Mouse (Mus musculus) heart, embryonic 15.5 days (tissue): Measurements from ENCODE around the gene Igsf10. TPM values are rescaled to one million over a fixed set of nuclear protein-coding genes. Genes with fewer than 3 reads are reported as not detected.
A peak's percentile ranks its signal among the peaks of the same experiment; 100 is the strongest.
"Not testable (repeated sequence)": the region's sequence is repeated elsewhere in the genome, so short reads cannot be mapped to it uniquely, and the experiment has no call there.

ENCODE experiments used
- ATAC-seq: fragments of 200-750 bp; cut with Nextera tagmentation; replicated peaks from 2 replicates; pipeline ENCODE4 v1.8.0; 2017; ENCODE audit warnings: low read depth, moderate TSS enrichment; ENCODE audit not compliant: insufficient number of reproducible peaks, insufficient read depth, low FRiP score
- H3K27ac ChIP-seq: fragments of 300-500 bp; sonication (generic); 2 replicates; pipeline ENCODE4 v1.5.1; 2015; ENCODE audit warnings: mild to moderate bottlenecking, inconsistent platforms
- H3K27me3 ChIP-seq: fragments of 300-500 bp; sonication (generic); 2 replicates; pipeline ENCODE4 v1.6.1; 2015; ENCODE audit warnings: inconsistent platforms
- H3K36me3 ChIP-seq: fragments of 300-500 bp; sonication (generic); 2 replicates; pipeline ENCODE4 v1.6.1; 2015; ENCODE audit warnings: mild to moderate bottlenecking, inconsistent platforms
- H3K4me1 ChIP-seq: fragments of 300-500 bp; sonication (generic); replicated peaks from 2 replicates; pipeline ENCODE4 v1.6.1; 2015; ENCODE audit warnings: inconsistent platforms
- H3K4me2 ChIP-seq: fragments of 300-500 bp; sonication (generic); 2 replicates; pipeline ENCODE4 v1.6.1; 2015; ENCODE audit warnings: inconsistent platforms, mild to moderate bottlenecking, moderate library complexity
- H3K4me3 ChIP-seq: fragments of 300-500 bp; sonication (generic); 2 replicates; pipeline ENCODE4 v1.5.1; 2015; ENCODE audit warnings: mild to moderate bottlenecking, inconsistent platforms
- H3K9ac ChIP-seq: fragments of 300-500 bp; sonication (generic); 2 replicates; pipeline ENCODE4 v1.6.1; 2015; ENCODE audit warnings: mild to moderate bottlenecking, inconsistent platforms
- H3K9me3 ChIP-seq: fragments of 300-500 bp; sonication (generic); replicated peaks from 2 replicates; pipeline ENCODE4 v1.6.1; 2016; ENCODE audit warnings: inconsistent platforms
- WGBS: fragments of 180-500 bp; shearing (Covaris S2); methylation state at CpG from one replicate; pipeline ENCODE4 v1.1.7; 2015; ENCODE audit warnings: mixed read lengths; 5-methylcytosine and 5-hydroxymethylcytosine counted together
- polyA plus RNA-seq: library from polyadenylated mRNA; unstranded; fragments of >200 nt; fragmentation: Nextera tagmentation; extraction: Ambion mirVana; gene quantifications from 2 replicates; pipeline ENCODE4 v1.2.1, GENCODE M21; 2015

Gene Igsf10
- polyA plus RNA-seq: 2.8 and 3.2 TPM in 2 replicates

- Histone ChIP-seq H3K36me3 (no peaks in the 10 kb centered on the region), H3K4me2 (peak within 1 kb of the TSS; percentile 84), H3K9ac (peak within 1 kb of the TSS; percentile 73), H3K4me3 (peak within 1 kb of the TSS; percentile 91), H3K9me3 (no peaks in the 10 kb centered on the region), H3K4me1 (peaks cover 4% of the 10 kb centered on the region; the same call in 1 of the 2 replicates), H3K27me3 (no peaks in the 10 kb centered on the region), H3K27ac (peak within 1 kb of the TSS; percentile 72)
- peak; percentile 91 for ATAC-seq
- 3% methylated on average over 22 of the region's 23 CpGs for WGBS
Observed at GRCm38 (mm10) chr3:59344065-59344905, at the start of gene Igsf10. Igsf10 (minus strand) TSS chr3:59344394.

DNA sequence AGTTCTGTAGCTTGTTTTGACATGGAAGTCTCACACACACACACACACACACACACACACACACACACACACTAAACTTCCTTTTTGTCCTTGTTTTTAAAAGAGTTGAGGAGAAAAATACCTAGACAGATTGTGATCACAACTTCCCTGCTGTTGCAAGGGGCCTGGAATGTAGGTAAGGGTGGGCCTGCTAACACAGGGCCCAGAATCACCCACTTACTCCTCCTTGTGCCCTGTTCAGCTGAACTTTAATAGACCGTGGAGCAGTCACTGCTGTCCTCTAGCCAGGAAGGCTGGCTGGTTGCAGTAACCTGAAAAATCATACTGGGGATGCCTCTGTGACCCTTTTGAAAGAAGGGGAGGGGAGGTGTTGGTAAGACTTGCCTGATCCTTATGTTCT, 41.4 kb upstream of the Igsf10 start:
- no peak for ATAC-seq
- no peaks in the 10 kb centered on the region for H3K27me3 ChIP-seq

GRCm38 (mm10) chr3:59385000-59385399, 40.8 kb upstream of the Igsf10 start:
- ATAC-seq: no peak
- WGBS: 65% methylated on average over 3 of the region's 3 CpGs
- H3K36me3 ChIP-seq: no peaks in the 10 kb centered on the region

More for the DNA sequence above, 41.4 kb upstream of the Igsf10 start:
- Histone ChIP-seq H3K4me3 (no peak overlapping the region), H3K9ac (no peak overlapping the region), H3K4me2 (no peak overlapping the region), H3K27ac (no peak overlapping the region), H3K9me3 (no peaks in the 10 kb centered on the region), H3K4me1 (no peaks in the 10 kb centered on the region), H3K36me3 (no peaks in the 10 kb centered on the region)
- WGBS: 82% methylated on average over 1 of the region's 1 CpGs

GRCm38 (mm10) chr3:59384321-59384720, 40.1 kb upstream of the Igsf10 start:
- H3K4me1 ChIP-seq: no peaks in the 10 kb centered on the region
- no peaks in the 10 kb centered on the region for H3K9me3 ChIP-seq
- H3K27ac ChIP-seq: no peak overlapping the region
- WGBS: 45% methylated on average over 2 of the region's 2 CpGs
- no peaks in the 10 kb centered on the region for H3K27me3 ChIP-seq
- no peaks in the 10 kb centered on the region for H3K36me3 ChIP-seq
- H3K4me3 ChIP-seq: no peak overlapping the region
- ATAC-seq: no peak
- H3K4me2 ChIP-seq: no peak overlapping the region
- H3K9ac ChIP-seq: no peak overlapping the region

More at GRCm38 (mm10) chr3:59385000-59385399, 40.8 kb upstream of the Igsf10 start:
- no peak overlapping the region for H3K4me2 ChIP-seq
- no peaks in the 10 kb centered on the region for H3K27me3 ChIP-seq
- H3K4me3 ChIP-seq: no peak overlapping the region
- H3K4me1 ChIP-seq: no peaks in the 10 kb centered on the region
- no peak overlapping the region for H3K27ac ChIP-seq
- H3K9ac ChIP-seq: no peak overlapping the region
- no peaks in the 10 kb centered on the region for H3K9me3 ChIP-seq

- H3K9me3 ChIP-seq, H3K27ac ChIP-seq, ATAC-seq, H3K36me3 ChIP-seq, H3K9ac ChIP-seq, H3K4me1 ChIP-seq, H3K4me3 ChIP-seq, H3K27me3 ChIP-seq, H3K4me2 ChIP-seq: not testable (repeated sequence)
- WGBS: 72% methylated on average over 1 of the region's 1 CpGs
Observed at GRCm38 (mm10) chr3:59378791-59379190, 34.6 kb upstream of the Igsf10 start.

- H3K4me3 ChIP-seq: no peak overlapping the region
- H3K36me3 ChIP-seq: no peaks in the 10 kb centered on the region
- H3K27me3 ChIP-seq: no peaks in the 10 kb centered on the region
- H3K4me2 ChIP-seq: no peak overlapping the region
- WGBS: 78% methylated on average over 1 of the region's 1 CpGs
- no peak overlapping the region for H3K27ac ChIP-seq
- H3K9ac ChIP-seq: no peak overlapping the region
- H3K9me3 ChIP-seq: no peaks in the 10 kb centered on the region
- H3K4me1 ChIP-seq: no peaks in the 10 kb centered on the region
- ATAC-seq: no peak
Observed at GRCm38 (mm10) chr3:59361895-59362294, 17.7 kb upstream of the Igsf10 start.

- Histone ChIP-seq H3K27ac (no peak overlapping the region), H3K4me2 (no peak overlapping the region), H3K4me1 (no peaks in the 10 kb centered on the region), H3K4me3 (no peak overlapping the region), H3K36me3 (no peaks in the 10 kb centered on the region), H3K27me3 (no peaks in the 10 kb centered on the region), H3K9ac (no peak overlapping the region), H3K9me3 (no peaks in the 10 kb centered on the region)
- ATAC-seq: no peak
Observed at GRCm38 (mm10) chr3:59360102-59360501, 15.9 kb upstream of the Igsf10 start.

DNA sequence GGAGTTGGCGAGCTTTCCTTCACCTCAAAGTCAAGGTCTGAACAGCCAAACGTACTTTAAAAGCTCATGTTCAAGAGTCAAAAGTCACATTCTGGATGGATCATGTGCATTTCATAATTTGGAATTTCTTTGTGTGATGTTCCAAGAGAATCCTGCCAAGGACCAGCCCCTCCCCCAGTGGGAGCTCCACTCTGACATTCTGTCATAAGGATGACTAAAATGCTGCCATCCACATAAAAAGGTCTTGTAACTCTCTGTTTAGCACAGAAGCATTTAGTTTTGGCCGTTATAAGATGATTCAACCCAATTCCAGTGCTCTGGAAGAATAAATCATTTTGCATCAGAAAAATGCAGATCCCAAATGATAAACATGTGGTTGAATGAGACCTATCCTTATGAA, 10.0 kb upstream of the Igsf10 start:
- H3K4me1 ChIP-seq: no peaks in the 10 kb centered on the region
- no peak overlapping the region for H3K9ac ChIP-seq
- no peak overlapping the region for H3K4me2 ChIP-seq
- ATAC-seq: no peak
- no peaks in the 10 kb centered on the region for H3K36me3 ChIP-seq
- H3K9me3 ChIP-seq: no peaks in the 10 kb centered on the region
- 78% methylated on average over 3 of the region's 3 CpGs for WGBS
- no peak overlapping the region for H3K27ac ChIP-seq
- no peak overlapping the region for H3K4me3 ChIP-seq
- H3K27me3 ChIP-seq: no peaks in the 10 kb centered on the region

- ATAC-seq: no peak
- Histone ChIP-seq H3K36me3 (no peaks in the 10 kb centered on the region), H3K4me2 (no peak overlapping the region), H3K9me3 (no peaks in the 10 kb centered on the region), H3K4me1 (no peaks in the 10 kb centered on the region), H3K27me3 (no peaks in the 10 kb centered on the region), H3K4me3 (no peak overlapping the region), H3K27ac (no peak overlapping the region), H3K9ac (no peak overlapping the region)
Observed at GRCm38 (mm10) chr3:59351768-59352167, 7.6 kb upstream of the Igsf10 start.

DNA sequence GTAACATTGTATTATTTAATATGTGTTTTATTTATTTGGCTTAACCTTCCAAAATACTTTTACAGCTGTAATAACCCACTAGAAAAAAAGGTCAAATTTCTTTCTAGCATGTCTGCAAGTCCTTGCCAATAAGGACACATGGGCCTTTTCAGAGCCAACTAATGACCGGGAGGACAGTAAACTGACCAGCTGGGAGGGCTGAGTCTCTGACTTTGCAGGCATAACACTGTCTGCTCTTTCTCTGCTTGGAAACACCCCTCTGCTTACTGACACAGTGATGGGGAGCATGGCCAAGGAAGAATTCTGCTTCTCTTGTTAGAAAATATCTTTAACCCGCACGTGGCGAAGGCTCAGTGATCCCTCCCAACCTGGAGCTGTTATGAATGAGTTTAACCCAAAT, 1.2 kb downstream of the Igsf10 start:
- ATAC-seq: no peak
- H3K4me3 ChIP-seq: peak overlapping the region; percentile 91

DNA sequence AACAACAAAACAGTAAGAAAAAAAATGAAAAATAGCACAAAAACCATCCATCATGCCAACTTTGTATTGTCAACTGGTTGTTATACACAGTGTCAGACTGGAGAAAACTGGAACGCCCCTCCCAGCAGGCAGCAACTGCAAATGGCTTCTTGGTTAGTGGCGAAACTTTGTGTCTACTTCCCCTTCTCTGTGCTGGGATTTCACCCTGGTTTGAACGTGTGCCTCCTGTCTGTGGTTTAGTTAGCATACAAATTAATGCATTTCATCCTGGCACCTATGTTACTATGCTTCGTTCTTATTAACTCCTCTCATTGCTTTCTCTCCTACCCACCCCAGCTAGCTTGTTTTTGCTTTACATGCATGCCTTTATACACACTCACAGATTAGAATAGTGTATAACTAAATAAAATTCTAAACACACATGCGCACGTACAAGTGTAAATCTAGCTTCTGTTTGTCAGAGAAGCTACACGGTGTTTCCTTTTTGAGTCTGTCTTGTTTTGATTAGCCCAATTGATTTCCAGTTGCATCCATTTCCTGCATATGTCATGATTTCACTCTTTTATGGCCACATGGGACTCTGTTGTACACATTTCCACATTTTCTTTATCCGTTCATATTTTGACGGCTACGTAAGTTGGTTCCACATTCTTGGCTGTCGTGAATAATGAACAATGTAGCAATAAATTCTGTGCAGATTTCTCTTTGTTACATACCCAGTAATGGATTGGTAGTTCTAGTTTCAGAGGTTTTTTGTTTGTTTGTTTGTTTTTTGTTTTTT, 2.4 kb downstream of the Igsf10 start:
- Histone ChIP-seq H3K4me3 (no peak overlapping the region), H3K9ac (no peak overlapping the region), H3K4me1 (peaks cover 4% of the 10 kb centered on the region; the same call in 1 of the 2 replicates), H3K4me2 (no peak overlapping the region), H3K36me3 (no peaks in the 10 kb centered on the region), H3K9me3 (no peaks in the 10 kb centered on the region), H3K27me3 (no peaks in the 10 kb centered on the region), H3K27ac (no peak overlapping the region)
- no peak for ATAC-seq
- 66% methylated on average over 11 of the region's 11 CpGs for WGBS

More for the DNA sequence above, 1.2 kb downstream of the Igsf10 start:
- Histone ChIP-seq H3K4me2 (peak overlapping the region; percentile 84), H3K27ac (no peak overlapping the region), H3K27me3 (no peaks in the 10 kb centered on the region), H3K9me3 (no peaks in the 10 kb centered on the region), H3K9ac (peak overlapping the region; percentile 73; the same call in 1 of the 2 replicates), H3K36me3 (no peaks in the 10 kb centered on the region), H3K4me1 (peaks cover 4% of the 10 kb centered on the region; the same call in 1 of the 2 replicates)
- 58% methylated on average over 4 of the region's 4 CpGs for WGBS
